Mouse (Mus musculus): ENCODE results near the gene Exoc3. TPM values are rescaled to one million over a fixed set of nuclear protein-coding genes. Genes with fewer than 3 reads are reported as not detected.

Exoc3 gene
- polyA plus RNA-seq, 1 experiment from 2014 or later: 78.3 TPM

- peaks cover 37% of the 10 kb centered on the region for H3K36me3 ChIP-seq
- 0 out of 2 replicates have a peak, but pooled peaks cover 3% of the 10 kb centered on the region for H3K4me1 ChIP-seq
- no peak overlapping the region for H3K27ac ChIP-seq
- no peak for ATAC-seq (ENCODE audit: insufficient number of reproducible peaks, insufficient read depth, low FRiP score, low TSS enrichment)
- WGBS: 87% methylated on average over 10 of the region's 10 CpGs
- H3K27me3 ChIP-seq: no peaks in the 10 kb centered on the region
- no peak overlapping the region for H3K9ac ChIP-seq
- no peak overlapping the region for H3K4me3 ChIP-seq
- no peak overlapping the region for H3K4me2 ChIP-seq (replicated peaks)
- H3K9me3 ChIP-seq: no peaks in the 10 kb centered on the region
These were observed 38.9 kb downstream of the Exoc3 start for GRCm38 (mm10) chr13:74169446-74170164.

GRCm38 (mm10) chr13:74167492-74167891, 41.0 kb downstream of the Exoc3 start:
- Histone ChIP-seq H3K4me1 (0 out of 2 replicates have a peak, but pooled peaks cover 3% of the 10 kb centered on the region), H3K4me2 (replicated peaks) (no peak overlapping the region), H3K27ac (no peak overlapping the region), H3K4me3 (no peak overlapping the region), H3K9ac (no peak overlapping the region), H3K36me3 (peaks cover 21% of the 10 kb centered on the region), H3K9me3 (no peaks in the 10 kb centered on the region), H3K27me3 (no peaks in the 10 kb centered on the region)
- ATAC-seq (ENCODE audit: insufficient number of reproducible peaks, insufficient read depth, low FRiP score, low TSS enrichment): no peak
- 84% methylated on average over 2 of the region's 2 CpGs for WGBS

- H3K9ac ChIP-seq: peak overlapping the region; percentile 35; the same call in 1 of the 2 replicates
- peaks cover 18% of the 10 kb centered on the region for H3K36me3 ChIP-seq
- H3K9me3 ChIP-seq: no peaks in the 10 kb centered on the region
- H3K4me2 ChIP-seq (replicated peaks): peak overlapping the region; percentile 61
- ATAC-seq (ENCODE audit: insufficient number of reproducible peaks, insufficient read depth, low FRiP score, low TSS enrichment): peak; percentile 26; the same call in 1 of the 2 replicates
- peak overlapping the region; percentile 43 for H3K4me3 ChIP-seq
- H3K4me1 ChIP-seq: 0 out of 2 replicates have a peak, but pooled peaks cover 3% of the 10 kb centered on the region
- H3K27me3 ChIP-seq: no peaks in the 10 kb centered on the region
- 10% methylated on average over 9 of the region's 9 CpGs for WGBS
- no peak overlapping the region for H3K27ac ChIP-seq
These were observed 41.5 kb downstream of the Exoc3 start for GRCm38 (mm10) chr13:74167057-74167413.

- Histone ChIP-seq H3K27me3 (no peaks in the 10 kb centered on the region), H3K36me3 (peaks cover 13% of the 10 kb centered on the region), H3K4me2 (replicated peaks) (peak overlapping the region; percentile 61), H3K27ac (no peak overlapping the region), H3K9me3 (no peaks in the 10 kb centered on the region), H3K4me3 (peak overlapping the region; percentile 43), H3K4me1 (0 out of 2 replicates have a peak, but pooled peaks cover 3% of the 10 kb centered on the region), H3K9ac (peak overlapping the region; percentile 35; the same call in 1 of the 2 replicates)
- WGBS: 7% methylated on average over 19 of the region's 19 CpGs
- peak; percentile 18; the same call in 1 of the 2 replicates for ATAC-seq (ENCODE audit: insufficient number of reproducible peaks, insufficient read depth, low FRiP score, low TSS enrichment)
These were observed 42.0 kb downstream of the Exoc3 start for GRCm38 (mm10) chr13:74166348-74167056.

- Histone ChIP-seq H3K4me3 (no peak overlapping the region), H3K27ac (no peak overlapping the region), H3K4me1 (no peaks in the 10 kb centered on the region), H3K9ac (no peak overlapping the region), H3K36me3 (no peaks in the 10 kb centered on the region), H3K9me3 (no peaks in the 10 kb centered on the region), H3K27me3 (no peaks in the 10 kb centered on the region), H3K4me2 (replicated peaks) (no peak overlapping the region)
- WGBS: 82% methylated on average over 2 of the region's 2 CpGs
- ATAC-seq (ENCODE audit: insufficient number of reproducible peaks, insufficient read depth, low FRiP score, low TSS enrichment): no peak
These were observed 61.2 kb downstream of the Exoc3 start for GRCm38 (mm10) chr13:74147327-74147726.

GRCm38 (mm10) chr13:74145983-74146622, 62.4 kb downstream of the Exoc3 start:
- no peak overlapping the region for H3K4me3 ChIP-seq

GRCm38 (mm10) chr13:74144120-74144884, 64.2 kb downstream of the Exoc3 start:
- Histone ChIP-seq H3K27me3 (no peaks in the 10 kb centered on the region), H3K9ac (no peak overlapping the region), H3K27ac (no peak overlapping the region), H3K4me1 (no peaks in the 10 kb centered on the region), H3K4me2 (replicated peaks) (no peak overlapping the region), H3K9me3 (no peaks in the 10 kb centered on the region), H3K4me3 (no peak overlapping the region), H3K36me3 (no peaks in the 10 kb centered on the region)
- ATAC-seq (ENCODE audit: insufficient number of reproducible peaks, insufficient read depth, low FRiP score, low TSS enrichment): no peak
- 58% methylated on average over 7 of the region's 7 CpGs for WGBS

More at GRCm38 (mm10) chr13:74145983-74146622, 62.4 kb downstream of the Exoc3 start:
- Histone ChIP-seq H3K4me1 (no peaks in the 10 kb centered on the region), H3K36me3 (no peaks in the 10 kb centered on the region), H3K27me3 (no peaks in the 10 kb centered on the region), H3K9ac (no peak overlapping the region), H3K9me3 (no peaks in the 10 kb centered on the region), H3K4me2 (replicated peaks) (no peak overlapping the region), H3K27ac (no peak overlapping the region)
- ATAC-seq (ENCODE audit: insufficient number of reproducible peaks, insufficient read depth, low FRiP score, low TSS enrichment): no peak
- 78% methylated on average over 3 of the region's 3 CpGs for WGBS

- Histone ChIP-seq H3K36me3 (no peaks in the 10 kb centered on the region), H3K27me3 (no peaks in the 10 kb centered on the region), H3K4me1 (no peaks in the 10 kb centered on the region), H3K4me2 (replicated peaks) (no peak overlapping the region), H3K9ac (no peak overlapping the region), H3K4me3 (no peak overlapping the region), H3K9me3 (no peaks in the 10 kb centered on the region), H3K27ac (no peak overlapping the region)
- 61% methylated on average over 3 of the region's 3 CpGs for WGBS
- no peak for ATAC-seq (ENCODE audit: insufficient number of reproducible peaks, insufficient read depth, low FRiP score, low TSS enrichment)
These were observed 65.2 kb downstream of the Exoc3 start for GRCm38 (mm10) chr13:74143282-74143681.

- 91% methylated on average over 6 of the region's 6 CpGs for WGBS
These were observed 67.7 kb downstream of the Exoc3 start for GRCm38 (mm10) chr13:74140793-74141192.

GRCm38 (mm10) chr13:74138906-74139647, 69.5 kb downstream of the Exoc3 start:
- ATAC-seq (ENCODE audit: insufficient number of reproducible peaks, insufficient read depth, low FRiP score, low TSS enrichment): no peak
- WGBS: 82% methylated on average over 7 of the region's 7 CpGs
- Histone ChIP-seq H3K9me3 (no peaks in the 10 kb centered on the region), H3K27ac (no peak overlapping the region), H3K9ac (no peak overlapping the region), H3K36me3 (no peaks in the 10 kb centered on the region), H3K4me3 (no peak overlapping the region), H3K4me2 (replicated peaks) (no peak overlapping the region), H3K4me1 (no peaks in the 10 kb centered on the region), H3K27me3 (no peaks in the 10 kb centered on the region)

More at GRCm38 (mm10) chr13:74140793-74141192, 67.7 kb downstream of the Exoc3 start:
- H3K4me3 ChIP-seq: no peak overlapping the region
- no peaks in the 10 kb centered on the region for H3K36me3 ChIP-seq
- ATAC-seq (ENCODE audit: insufficient number of reproducible peaks, insufficient read depth, low FRiP score, low TSS enrichment): no peak
- H3K4me2 ChIP-seq (replicated peaks): no peak overlapping the region
- no peak overlapping the region for H3K27ac ChIP-seq
- no peak overlapping the region for H3K9ac ChIP-seq
- no peaks in the 10 kb centered on the region for H3K9me3 ChIP-seq
- H3K27me3 ChIP-seq: no peaks in the 10 kb centered on the region
- no peaks in the 10 kb centered on the region for H3K4me1 ChIP-seq

Data from embryonic facial prominence, embryonic 12.5 days (tissue).